Mouse (Mus musculus) lung, postnatal 36 days (tissue): ENCODE results near the gene Hoxa1.

Experiments
- DNase-seq: peaks from one replicate; pipeline ENCODE4 v3.0.0; 2022; ENCODE audit warnings: mixed read lengths

Gene Hoxa1

DNA sequence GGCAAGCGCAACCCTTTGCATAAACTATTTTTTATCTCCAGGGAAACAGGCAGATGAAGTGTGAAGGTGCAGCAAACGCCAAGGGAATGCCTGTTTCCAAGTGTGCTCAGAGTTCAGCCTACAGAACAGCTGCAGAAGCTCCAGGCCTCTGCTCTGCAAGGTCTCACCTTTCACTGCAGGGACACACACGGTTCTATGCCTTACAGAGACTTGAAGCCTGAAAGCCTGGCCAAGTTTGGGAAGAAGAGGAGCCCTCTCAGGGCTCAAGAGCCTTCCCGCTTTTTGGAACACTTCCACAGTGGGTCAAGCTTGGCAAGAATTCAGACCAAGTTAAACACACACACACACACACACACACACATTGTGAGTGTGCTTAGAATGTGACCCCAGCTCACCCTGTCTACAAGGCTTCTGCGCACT lies 31.1 kb upstream of the Hoxa1 start:
- peak; percentile 73 for DNase-seq

DNA sequence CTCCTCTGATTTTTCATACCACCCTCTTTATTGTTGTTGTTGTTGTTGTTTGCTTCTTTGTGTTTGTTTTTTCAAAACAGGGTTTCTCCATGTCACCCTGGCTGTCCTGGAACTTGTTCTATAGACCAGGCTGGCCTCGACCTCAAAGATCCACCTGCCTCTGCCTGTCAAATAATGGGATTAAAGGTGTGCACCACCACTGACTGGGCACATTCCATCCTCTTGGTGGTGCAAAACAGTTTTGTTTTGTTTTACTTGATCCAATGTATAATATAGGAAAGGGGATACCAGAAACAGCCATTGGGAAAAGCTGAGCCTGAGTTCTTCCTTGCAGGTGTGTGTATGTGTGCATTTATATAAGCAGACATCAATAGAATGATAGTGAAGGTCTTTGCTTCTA lies 28.4 kb upstream of the Hoxa1 start:
- DNase-seq = no peak

DNA sequence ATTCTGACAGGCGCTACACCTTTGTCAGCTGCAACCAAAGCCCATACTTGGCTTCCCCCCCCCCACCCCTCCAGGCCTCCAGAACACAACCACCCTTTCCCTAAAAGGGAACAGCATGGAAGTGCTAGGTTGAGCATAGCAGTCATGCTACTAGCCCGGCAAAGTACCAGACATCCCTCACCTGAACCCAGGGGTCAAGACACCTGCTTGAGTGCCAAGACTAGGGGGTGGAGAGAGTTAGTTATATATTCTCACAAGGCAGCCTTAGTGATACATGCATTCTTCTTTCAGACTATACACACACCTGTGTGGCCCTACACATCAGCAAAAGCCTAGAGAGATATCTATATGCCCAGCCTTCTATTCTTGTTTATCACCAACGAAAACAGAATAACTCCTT lies 27.7 kb upstream of the Hoxa1 start:
- DNase-seq = no peak

DNA sequence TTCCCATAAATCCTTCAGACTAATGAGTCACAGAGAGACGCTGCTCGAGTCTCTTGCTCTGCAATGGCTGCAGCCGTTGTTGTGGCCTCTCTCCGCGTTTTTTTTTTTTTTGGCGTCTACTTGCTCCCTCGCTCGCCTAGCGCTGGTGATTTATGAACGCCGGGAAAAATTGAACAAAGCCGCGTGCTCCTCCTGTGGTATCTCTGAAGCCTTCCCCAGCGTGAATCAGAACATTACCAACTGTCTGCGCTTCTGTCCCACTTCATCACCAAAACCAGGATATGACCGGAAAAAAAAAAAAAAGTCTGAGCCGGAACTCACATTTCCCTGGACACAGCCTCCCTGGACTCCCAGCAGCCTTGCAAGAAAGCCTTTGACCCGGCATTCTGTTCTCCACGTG lies 27.1 kb upstream of the Hoxa1 start:
- DNase-seq = peak; percentile 52

DNA sequence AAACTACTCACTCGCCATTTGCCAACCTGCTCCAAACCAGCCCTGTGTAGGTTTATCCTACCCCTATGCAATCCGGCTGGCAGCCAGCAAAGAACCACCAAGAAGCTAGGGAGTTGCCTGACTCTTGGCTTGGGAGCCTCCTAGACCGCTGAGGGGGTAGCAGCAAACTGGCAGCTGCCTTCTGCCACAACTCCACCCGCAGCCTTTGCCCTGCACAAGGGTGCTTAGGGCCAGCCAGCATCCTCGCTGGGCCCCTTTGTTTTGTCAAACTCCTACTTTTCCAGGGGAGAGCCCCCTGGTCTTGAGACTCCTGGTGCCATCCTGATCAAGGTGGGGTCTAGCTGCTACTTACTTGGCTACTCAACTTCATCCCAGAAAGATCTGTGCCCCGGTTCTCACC lies 26.6 kb upstream of the Hoxa1 start:
- no peak for DNase-seq

DNA sequence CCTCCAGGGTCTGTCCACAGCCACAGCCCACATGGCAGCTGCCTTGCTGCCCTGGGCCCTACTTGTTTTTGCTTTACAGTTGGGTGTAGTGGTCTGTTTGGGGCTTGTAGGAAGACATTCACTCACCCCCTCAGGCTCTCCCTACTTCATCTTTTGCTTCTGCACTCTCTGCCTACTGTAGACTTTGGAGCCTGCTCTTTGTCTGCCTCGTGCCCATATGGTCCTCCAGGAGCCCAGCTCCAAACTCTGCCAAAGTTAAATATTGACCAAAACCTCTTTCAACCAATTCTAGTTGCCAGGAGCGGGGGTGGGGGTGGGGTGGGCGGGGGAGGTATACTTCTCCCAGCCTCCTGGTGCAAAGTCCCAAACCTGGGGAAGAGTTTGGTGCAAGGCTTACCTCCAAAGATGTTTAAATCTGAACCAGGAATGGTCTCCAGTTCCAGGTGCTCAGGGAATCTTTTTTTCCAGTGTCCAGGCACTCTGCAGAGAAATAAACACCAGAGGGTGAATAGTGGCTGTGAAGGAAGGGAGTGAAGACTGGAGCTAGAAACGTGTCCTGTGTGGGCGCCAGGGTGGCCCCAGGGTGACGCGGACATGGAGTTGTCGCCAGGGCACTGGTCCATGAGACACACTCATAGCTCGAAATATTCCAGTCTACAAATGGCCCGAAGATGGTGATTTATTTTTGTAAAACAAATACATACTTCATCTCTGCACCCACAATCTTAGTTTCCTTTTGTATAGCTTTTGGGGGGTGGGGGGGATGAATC lies 25.4 kb upstream of the Hoxa1 start:
- no peak for DNase-seq

DNA sequence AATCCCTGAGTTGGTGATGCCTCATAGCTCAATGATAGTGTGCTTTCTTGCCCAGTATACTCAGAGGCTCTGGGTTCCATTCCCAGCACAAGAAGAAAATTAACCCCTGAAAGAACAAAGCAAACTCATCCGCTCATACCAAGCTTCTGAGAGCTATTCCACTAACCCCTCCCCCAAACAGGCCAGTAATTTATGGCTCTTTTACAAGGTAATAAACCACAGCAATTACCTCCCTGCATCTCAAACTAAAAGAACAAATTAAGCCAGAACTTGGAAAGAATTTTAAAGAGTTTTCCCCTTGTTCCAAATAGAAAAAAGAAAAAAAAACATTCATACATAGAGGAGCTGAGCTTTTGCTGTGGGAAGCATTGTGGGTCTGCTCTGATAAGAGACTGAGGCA lies 24.7 kb upstream of the Hoxa1 start:
- no peak for DNase-seq

DNA sequence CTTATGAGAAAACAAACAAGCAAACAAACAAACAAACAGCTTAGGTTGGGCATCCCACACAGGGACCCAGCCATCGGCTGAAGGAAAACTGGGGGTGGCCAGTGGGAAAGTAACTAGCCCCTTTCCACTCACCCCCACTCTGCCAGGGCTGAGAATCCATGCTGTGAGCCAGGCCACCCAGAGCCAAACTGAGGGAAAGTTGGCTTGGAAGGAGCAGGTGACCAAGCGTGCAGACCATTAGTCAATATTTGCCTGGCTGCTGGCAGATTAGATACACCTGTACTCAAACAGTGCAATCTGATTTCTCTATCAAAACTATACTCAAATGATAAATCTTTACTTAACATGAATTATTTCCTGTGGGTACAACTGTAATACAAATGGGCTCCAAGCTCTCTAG lies 23.9 kb upstream of the Hoxa1 start:
- no peak for DNase-seq

DNA sequence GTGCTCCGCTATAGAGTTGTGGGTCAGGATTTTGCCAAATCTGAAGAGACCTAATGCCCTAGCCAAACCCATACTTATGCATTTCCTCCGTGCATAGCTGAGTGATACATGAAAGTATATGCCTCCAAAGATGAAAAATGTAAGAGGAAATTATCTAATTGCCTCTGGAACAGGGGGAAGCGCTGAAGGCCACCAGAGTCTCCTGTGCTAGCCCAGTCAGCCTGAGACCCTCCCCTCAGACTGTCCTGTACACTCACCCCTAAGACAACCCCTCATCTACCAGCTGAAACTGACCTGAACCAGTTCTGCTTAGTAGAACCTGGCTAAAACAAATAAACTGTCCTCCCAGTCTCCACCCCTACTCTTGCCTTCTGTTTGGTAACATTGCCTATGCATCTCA lies 22.6 kb upstream of the Hoxa1 start:
- no peak for DNase-seq

DNA sequence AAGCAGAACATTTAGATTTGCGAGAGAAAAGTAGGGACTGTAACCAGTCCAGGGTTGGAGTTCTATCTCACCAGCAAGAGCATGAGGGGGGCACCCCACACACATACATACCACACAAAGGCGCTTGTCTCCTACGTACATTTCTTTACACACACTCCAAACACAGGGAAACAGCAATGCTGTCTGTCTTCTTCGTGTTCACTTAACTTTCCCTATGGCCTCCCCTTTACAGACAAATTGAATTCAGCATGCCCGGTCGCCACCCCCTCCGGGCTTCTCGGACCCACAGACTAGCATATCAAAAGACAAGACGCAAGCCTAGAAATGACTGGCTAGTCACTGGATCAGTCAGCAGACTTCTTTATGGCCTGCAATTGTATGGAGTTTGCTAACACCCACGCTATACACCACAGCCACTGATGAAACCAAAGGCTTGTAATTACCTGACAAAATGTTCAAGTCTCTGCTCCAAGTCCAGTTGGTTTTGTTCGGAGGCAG lies 22.1 kb upstream of the Hoxa1 start:
- DNase-seq = no peak

DNA sequence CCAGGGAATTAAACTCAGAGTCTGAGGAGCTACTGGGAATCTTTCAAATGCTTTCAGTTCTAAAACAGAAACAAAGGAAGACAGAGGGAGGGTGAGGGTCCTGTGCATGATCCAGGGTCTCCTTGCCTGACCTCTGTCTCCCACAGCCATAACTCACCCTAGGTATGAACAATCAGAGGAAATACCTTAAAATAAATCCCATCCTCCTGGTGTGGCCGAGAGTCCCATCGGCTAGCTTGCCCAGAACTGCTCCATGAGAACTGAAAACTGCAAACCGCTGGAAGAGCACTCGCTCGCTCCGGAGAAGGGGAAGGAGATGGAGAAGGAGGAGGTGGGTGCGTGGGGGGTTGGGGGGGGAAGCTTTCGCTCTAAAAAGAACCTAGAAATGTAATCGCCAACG lies 21.6 kb upstream of the Hoxa1 start:
- no peak for DNase-seq

DNA sequence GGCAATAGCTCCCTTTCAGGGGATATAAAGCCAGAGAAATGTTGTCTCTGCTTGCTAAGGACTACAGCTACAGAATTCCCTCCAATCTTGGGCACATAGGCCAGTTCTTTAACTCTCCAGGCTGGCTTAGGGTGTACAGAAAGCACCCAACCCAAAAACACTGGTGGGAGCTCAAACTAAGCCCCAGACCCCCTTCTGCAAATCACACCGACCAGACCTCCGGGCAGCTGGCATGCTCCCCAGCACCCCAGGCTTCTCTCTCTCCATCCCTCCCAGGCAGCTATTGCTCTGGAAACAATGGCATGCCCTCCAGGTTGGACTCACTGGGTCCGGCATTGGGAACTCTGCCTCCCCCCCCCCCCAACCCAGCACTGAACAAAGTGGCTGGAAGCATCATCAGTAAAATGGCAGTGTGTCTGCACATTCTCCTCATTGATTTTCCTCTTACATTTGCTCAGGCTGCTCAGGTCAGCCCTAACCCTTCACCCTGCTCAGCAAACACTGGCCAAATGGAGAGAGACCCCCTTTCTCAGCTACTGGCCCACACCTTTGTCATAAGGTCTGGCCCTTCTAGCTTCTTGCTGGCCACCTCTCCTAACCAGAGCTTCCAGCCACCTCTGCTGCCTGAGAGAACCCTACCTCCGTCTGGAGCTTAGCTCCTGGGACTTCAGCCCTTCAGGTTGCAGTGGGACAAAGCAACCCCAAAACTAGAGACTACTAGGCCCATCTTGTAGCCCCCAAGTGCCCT lies 21.0 kb upstream of the Hoxa1 start:
- no peak for DNase-seq

DNA sequence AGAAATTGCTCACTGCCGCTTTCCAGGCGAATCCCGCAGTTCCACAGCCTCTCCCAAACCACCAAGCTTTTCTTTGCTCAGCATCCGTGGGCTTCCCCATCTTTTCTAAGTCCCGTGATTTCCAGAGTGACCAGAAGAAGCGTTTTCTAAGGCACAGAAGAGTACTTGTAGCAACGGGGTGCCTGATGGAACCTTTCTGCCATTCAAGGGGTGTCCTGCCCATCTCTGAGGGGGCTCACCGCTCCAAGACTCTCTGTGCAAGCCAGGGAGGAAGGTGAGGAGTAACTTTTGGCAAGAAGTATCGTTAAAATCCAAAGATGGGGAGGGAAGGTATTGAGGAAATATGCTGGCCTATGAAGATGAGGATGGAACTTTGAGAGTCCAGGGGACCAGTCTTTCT lies 19.7 kb upstream of the Hoxa1 start:
- no peak for DNase-seq

DNA sequence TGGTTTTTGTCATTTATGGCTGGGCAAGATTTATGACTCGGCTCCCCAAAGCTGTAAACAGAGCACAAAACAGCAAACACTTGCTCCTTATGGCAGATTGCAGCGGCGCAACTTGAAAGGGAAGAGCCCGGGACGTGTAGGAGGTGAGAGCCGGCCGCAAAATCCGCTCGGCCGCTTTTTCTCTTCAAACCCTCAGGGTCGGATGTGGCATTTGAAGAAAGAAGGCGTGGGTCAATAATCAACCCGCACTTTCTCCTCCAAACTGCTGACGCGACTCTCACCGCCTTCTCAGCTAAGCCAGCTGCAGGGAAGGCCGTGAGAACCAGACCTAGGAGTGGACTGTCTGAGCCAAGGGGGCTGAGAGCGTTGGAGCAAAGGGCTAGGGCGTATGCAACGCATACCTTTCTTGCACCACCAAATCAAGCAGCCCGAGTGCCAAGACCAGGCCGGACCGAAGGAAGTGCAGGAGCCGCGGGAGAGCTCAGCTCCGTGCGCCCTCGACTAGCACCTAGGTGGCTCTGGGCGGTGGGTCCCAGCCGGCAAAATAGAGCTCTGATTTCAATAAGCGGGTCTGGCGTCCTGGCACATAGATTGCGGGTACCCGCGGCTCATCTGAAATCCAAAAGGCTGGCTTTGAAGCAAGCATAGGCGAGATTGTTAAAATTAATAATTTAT lies 19.1 kb upstream of the Hoxa1 start, which contains the start of gene 5730596B20Rik:
5730596B20Rik (plus strand) TSS at position 438 of the 675 bp plus-strand sequence.
- DNase-seq = no peak

DNA sequence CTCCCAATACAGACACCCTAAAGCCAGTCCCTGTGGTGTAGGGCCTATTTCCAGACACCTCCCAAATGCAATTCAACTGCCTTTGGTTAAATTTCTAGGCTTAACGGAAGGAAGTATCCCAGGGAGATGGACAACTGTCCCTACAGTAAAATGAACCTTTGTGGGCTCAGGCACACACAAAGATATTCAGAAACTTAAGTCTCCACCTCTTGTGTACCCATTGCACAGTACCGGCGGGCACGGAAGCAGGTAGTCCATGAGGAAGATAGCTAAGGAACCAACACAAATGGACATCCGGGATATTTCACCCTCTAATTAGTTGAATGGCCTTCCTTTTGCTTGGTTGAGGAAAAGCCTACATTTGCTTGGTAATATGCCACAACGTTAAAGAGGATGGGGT lies 18.3 kb upstream of the Hoxa1 start:
- DNase-seq = no peak

DNA sequence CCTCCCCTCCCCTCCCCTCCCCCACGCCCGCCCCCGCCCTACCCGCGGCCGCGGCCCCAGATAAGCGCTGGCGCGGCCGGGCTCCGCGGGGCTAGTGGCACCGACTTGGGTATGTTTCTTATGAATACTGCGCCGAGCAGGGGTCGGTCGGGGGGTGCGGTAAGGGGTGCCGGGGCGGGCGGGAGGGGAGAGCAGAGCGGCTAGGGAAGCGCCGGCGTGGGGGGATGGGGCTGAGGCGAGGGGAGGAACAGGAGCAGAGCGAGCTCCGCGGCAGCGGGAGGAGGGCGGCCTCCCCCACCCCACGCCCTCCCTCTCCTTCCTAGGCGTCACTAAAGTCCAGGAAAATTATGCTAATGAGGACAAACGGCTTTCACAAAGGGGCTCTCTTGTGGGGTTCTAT lies 17.7 kb upstream of the Hoxa1 start:
- peak; percentile 54 for DNase-seq

DNA sequence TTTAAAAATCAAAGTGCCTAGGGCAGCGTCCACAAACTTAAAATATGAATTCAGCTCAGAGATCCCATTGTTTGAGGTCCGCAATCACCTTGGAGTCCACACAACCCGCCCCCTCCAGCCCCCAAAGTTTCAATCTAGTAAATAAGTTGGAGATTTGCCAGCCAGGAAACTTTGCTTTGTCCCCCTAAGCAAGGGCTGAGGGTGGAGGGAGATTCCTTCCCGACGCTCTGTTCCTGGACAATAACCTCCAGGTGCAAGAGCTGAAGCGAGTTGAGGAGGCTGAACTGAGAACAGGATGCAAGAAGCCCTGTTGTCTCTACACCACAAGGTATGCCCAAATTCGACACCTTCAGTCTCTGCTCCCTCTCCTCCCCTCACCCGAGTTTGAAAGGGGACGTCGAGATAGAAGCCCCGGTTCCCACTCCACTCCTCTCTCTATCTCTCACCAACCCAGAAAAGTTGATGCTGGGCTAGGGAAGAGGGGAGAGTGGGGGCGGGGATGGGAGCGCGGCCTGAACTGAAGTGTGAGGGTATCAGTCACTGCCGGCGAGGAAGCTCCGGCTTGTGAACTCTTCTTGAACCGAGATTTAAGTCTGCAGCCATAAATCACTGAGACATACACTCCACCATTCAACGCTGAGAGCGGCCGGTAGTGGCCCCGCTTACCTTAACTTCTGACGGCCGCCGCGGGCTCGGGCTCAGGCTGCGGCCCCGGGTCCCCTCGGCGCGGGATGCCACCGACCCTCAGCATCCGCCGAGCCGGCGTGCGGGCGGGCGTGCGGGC lies 17.0 kb upstream of the Hoxa1 start:
- peak; percentile 56 for DNase-seq

DNA sequence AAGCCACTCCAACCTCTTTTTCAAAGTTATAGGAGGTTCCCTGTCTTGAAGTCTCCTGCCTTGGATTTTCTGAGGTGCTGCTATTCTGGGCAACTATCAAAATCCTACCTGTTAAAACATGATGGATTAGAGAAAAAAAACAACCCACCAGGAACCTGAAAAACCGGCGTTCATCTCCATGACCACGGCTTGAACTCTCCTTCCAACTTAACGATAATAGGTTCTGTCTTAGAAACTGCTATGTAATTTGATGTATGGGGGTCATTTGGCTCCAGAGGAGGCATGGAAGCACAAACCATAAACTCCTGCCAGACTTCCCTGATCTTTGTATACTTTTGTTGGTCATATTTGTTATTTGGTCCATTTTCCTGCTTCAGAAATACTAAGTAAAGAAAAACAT lies 15.5 kb upstream of the Hoxa1 start:
- DNase-seq = no peak

DNA sequence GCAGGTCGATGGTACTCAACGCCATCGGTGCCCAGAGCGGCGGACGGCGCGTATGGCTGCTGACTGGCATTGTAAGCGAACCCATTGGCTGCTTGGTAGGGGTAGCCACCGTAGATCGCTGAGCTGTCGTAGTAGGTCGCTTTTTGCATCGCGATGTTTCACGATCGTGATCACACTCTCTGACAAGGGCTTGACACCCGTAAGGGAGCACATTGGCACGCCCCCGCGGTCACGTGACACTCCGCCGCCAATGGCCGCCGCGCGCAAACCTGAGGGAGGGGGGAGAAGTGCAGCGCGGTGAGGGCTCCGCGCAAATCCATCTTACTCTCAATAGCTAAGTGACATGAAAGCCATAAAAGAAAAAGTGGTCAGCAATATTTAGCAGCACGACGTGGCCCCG lies 14.4 kb upstream of the Hoxa1 start:
- peak; percentile 94 for DNase-seq

DNA sequence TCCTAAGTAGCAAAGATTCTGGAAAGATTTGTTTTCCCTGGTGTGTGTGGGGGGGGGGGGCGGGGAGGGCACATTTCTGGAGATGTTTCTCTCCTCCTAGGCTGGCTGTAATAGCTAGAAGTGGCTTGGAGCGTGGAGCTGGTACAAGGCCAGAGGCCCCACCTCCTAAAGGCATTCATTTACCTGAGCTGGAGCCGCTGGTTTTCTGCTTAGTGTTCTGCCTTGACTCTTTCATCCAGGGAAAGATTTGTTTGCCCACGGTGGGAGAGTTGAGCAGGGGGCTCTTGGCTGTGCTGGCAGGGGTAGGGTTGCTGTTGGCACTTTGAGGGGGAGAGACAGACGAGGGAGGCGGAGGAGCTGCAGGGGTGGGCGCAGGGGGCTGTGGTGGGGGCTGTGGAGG lies 13.8 kb upstream of the Hoxa1 start:
- DNase-seq = no peak

DNA sequence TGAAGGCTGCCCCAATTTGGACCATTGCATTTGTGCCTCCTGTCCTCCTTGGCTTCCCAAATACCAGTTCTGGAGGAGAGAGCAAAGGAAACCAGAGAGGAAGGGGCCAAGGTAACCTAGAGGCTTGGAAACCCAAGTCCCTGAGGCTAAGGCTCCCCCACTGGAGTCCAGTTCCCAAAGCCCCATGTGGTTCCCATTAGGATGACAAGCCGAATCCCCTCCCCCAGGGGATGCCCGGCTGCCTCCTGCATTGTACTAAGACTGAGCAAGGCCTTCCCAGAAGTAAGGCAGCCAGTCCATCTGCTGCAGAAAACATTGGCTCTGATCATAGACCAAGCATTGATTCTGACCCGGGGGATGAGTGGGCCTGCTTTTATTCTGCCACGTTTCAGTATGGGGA lies 13.2 kb upstream of the Hoxa1 start:
- no peak for DNase-seq

DNA sequence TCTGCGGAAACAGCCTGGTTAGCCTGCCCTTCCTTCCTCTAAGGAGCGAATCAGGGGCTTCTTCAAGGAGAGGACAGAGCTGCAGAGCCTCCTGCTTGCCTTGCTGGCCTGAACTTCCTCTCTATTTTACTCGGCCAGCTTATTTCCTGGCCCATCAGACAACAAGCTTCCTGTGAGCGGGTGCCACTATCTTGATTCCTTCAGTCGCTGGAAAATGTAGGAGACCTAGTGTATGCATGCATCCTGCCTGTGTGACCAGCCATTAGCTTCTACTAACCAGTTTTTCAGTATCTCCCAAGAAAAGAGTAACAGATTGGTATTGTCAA lies 12.7 kb upstream of the Hoxa1 start:
- DNase-seq = peak; percentile 59
